Mouse (Mus musculus): Measurements from ENCODE around the gene Sephs2.

- TF ChIP-seq TAL1 (IDR thresholded peaks at IDR 0.05; ENCODE audit: low read length) (no peak), GATA1 (IDR thresholded peaks at IDR 0.05; ENCODE audit: low read length) (no peak)
Measured at GRCm38 (mm10) chr7:127289306-127289705, 15.5 kb upstream of the Sephs2 start.
